Mouse (Mus musculus) liver, embryonic 14.5 days (tissue): ENCODE measurements around the gene Suds3. TPM values are rescaled to one million over a fixed set of nuclear protein-coding genes. Genes with fewer than 3 reads are reported as not detected.

ENCODE experiments used
- ATAC-seq: fragments of 200-750 bp; cut with Nextera tagmentation; 2 replicates; pipeline ENCODE4 v1.8.0; 2017; ENCODE audit warnings: moderate number of reproducible peaks, mild to moderate bottlenecking, moderate library complexity; ENCODE audit not compliant: insufficient read depth
- DNase-seq, 3 experiments: peaks; one replicate each; pipeline ENCODE4 v3.0.0-alpha.2; 2012 to 2013; ENCODE audit warnings: low read depth in 3 of 3, low spot score in 3 of 3
- H3K27ac ChIP-seq: fragments of 300-500 bp; sonication (generic); 2 replicates; pipeline ENCODE4 v1.5.1; 2014; ENCODE audit warnings: moderate library complexity, mild to moderate bottlenecking, control low read depth, inconsistent platforms
- H3K27me3 ChIP-seq: fragments of 300-500 bp; sonication (generic); 2 replicates; pipeline ENCODE4 v1.6.1; 2014; ENCODE audit warnings: mild to moderate bottlenecking, low read length, moderate library complexity; ENCODE audit not compliant: control insufficient read depth, insufficient read depth
- H3K36me3 ChIP-seq: fragments of 300-500 bp; sonication (generic); replicated peaks from 2 replicates; pipeline ENCODE4 v1.6.1; 2014; ENCODE audit warnings: low read depth; ENCODE audit not compliant: control insufficient read depth, insufficient read depth
- H3K4me1 ChIP-seq, 2 experiments: fragments of 200-500 bp in 1 of 2; fragments of 300-500 bp in 1 of 2; sonication (generic) in 1 of 2; replicated peaks; 2 replicates each; pipeline ENCODE4 v1.6.1; 2012 to 2014; ENCODE audit warnings: antibody characterized with exemption in 1 of 2, inconsistent platforms in 1 of 2, low read length in 1 of 2; ENCODE audit not compliant: control insufficient read depth in 2 of 2, insufficient read depth in 2 of 2
- H3K4me2 ChIP-seq: fragments of 300-500 bp; sonication (generic); 2 replicates; pipeline ENCODE4 v1.6.1; 2014; ENCODE audit warnings: low read depth, mild to moderate bottlenecking, control low read depth, moderate library complexity
- H3K4me3 ChIP-seq, 2 experiments: fragments of 200-500 bp in 1 of 2; fragments of 300-500 bp in 1 of 2; sonication (generic) in 1 of 2; 2 replicates each; pipeline ENCODE4 v1.5.1; 2012 to 2014; ENCODE audit warnings: low read depth in 2 of 2, low read length in 2 of 2, mild to moderate bottlenecking in 2 of 2, control low read depth in 1 of 2, inconsistent platforms in 1 of 2, moderate library complexity in 1 of 2; ENCODE audit not compliant: insufficient read depth in 1 of 2
- H3K9ac ChIP-seq: fragments of 300-500 bp; sonication (generic); replicated peaks from 2 replicates; pipeline ENCODE4 v1.6.1; 2014; ENCODE audit warnings: mild to moderate bottlenecking, control low read depth, moderate library complexity
- H3K9me3 ChIP-seq: fragments of 300-500 bp; sonication (generic); 2 replicates; pipeline ENCODE4 v1.6.1; 2016; ENCODE audit warnings: low read length, mixed read lengths; ENCODE audit not compliant: control insufficient read depth
- CTCF ChIP-seq: IDR thresholded peaks from 2 replicates; pipeline ENCODE4 v1.5.1; 2016; ENCODE audit warnings: antibody characterized with exemption, low read depth, control low read depth
- EP300 ChIP-seq: IDR thresholded peaks from 2 replicates; pipeline ENCODE4 v1.6.1; 2016; ENCODE audit warnings: antibody characterized with exemption, low read depth
- WGBS: fragments of 180-500 bp; shearing (Covaris S2); extraction: QIAGEN DNeasy Blood & Tissue Kit; methylation state at CpG from one replicate; pipeline ENCODE4 v1.1.7; 2014; ENCODE audit not compliant: insufficient replicate concordance; 5-methylcytosine and 5-hydroxymethylcytosine counted together
- polyA plus RNA-seq, 2 experiments: library from polyadenylated mRNA; depleted of rRNA in 1 of 2; stranded (reverse) in 1 of 2; unstranded in 1 of 2; fragments of >200 nt; fragmentation: Nextera tagmentation in 1 of 2; extraction: Ambion mirVana in 1 of 2; gene quantifications; 2 replicates each; pipeline versions ENCODE4 v1.2.1 to v1.2.3; 2012 to 2014

Suds3 gene
- polyA plus RNA-seq, 2 experiments: 19.8 to 22.7 TPM

DNA sequence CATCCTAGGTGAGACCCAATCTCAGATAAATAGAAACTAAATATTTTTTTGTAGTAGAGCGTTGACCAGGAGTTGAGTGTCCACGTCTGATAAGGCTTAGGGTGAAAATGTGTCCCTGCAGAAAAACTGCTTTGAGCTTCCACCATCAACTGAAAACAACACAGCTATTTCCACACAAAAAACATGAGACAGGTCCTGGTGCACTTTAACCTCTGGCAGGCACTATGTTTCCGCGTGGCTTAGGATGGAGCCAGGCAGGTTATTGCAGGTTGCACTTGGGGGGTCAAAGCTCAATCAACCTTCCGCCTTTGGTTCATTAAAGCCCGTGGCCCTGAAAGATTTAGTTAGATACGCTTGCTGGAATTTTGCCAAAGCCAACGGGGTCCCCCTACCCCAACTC is 2.9 kb upstream of the Suds3 start:
- Histone ChIP-seq H3K9ac (peak overlapping the region; percentile 55), H3K27me3 (no peaks in the 10 kb centered on the region), H3K4me2 (peak overlapping the region; percentile 94), H3K36me3 (no peaks in the 10 kb centered on the region), H3K4me3 (peak overlapping the region; percentile 11 to 86), H3K27ac (peak overlapping the region; percentile 93), H3K4me1 (peaks cover 39 to 40% of the 10 kb centered on the region in 2 experiments), H3K9me3 (no peaks in the 10 kb centered on the region)
- 29% methylated on average over 8 of the region's 8 CpGs for WGBS
- ATAC-seq (no peak), DNase-seq (no peak)
- no peak for TF ChIP-seq CTCF
- peak; percentile 32; the same call in 1 of the 2 replicates for TF ChIP-seq EP300

DNA sequence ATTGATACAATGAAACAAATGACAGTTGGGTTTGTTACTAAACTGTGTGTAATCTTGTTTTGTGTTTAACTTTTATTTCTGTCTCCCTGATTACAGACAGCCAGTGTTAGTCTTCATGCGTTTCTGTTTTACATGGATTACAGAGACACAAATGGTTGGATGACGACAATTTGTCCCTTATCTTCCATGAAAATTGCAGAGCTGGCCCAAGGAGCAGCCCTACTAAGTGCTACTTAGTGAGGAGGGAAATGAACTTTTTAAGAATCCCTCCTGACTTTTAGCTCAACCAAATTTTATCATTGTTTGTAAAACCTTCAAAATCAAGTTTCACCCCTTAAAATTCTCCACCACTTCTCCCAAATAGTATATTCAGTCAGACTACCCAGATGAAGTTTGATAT is 2.3 kb upstream of the Suds3 start:
- WGBS: 39% methylated on average over 2 of the region's 2 CpGs
- Histone ChIP-seq H3K27ac (no peak overlapping the region), H3K4me1 (peaks cover 33 to 34% of the 10 kb centered on the region in 2 experiments), H3K9me3 (no peaks in the 10 kb centered on the region), H3K27me3 (no peaks in the 10 kb centered on the region), H3K4me3 (no peak overlapping the region), H3K4me2 (no peak overlapping the region; the same call in 1 of the 2 replicates), H3K36me3 (peaks cover 2% of the 10 kb centered on the region), H3K9ac (no peak overlapping the region)
- TF ChIP-seq EP300: no peak
- no peak for TF ChIP-seq CTCF
- no peak for ATAC-seq
- DNase-seq: no peak

DNA sequence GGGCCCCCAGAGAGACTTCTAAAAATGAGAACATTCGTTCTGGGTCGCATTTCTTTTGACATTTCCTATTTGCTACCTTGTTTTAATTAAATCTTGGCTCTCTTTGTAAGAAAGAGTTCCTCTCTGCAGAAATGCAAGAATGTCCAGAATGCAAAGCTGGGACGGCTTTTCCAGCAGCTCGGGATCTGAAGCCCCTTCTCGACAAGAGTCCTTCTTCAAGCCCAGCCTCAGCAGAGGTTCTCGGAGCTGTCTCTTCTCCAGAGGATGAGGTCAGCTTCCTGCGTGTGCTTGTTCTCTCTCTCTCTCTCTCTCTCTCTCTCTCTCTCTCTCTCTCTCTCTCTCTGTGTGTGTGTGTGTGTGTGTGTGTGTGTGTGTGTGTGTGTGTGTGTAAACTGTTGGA is 1.8 kb upstream of the Suds3 start:
- H3K9ac ChIP-seq: no peak overlapping the region
- H3K4me1 ChIP-seq: peaks cover 29 to 32% of the 10 kb centered on the region in 2 experiments
- H3K36me3 ChIP-seq: peaks cover 3% of the 10 kb centered on the region
- no peak overlapping the region for H3K4me2 ChIP-seq
- no peak overlapping the region for H3K4me3 ChIP-seq
- no peak overlapping the region for H3K27ac ChIP-seq
- no peaks in the 10 kb centered on the region for H3K27me3 ChIP-seq
- TF ChIP-seq CTCF: no peak
- TF ChIP-seq EP300: no peak
- DNase-seq: no peak
- no peak for ATAC-seq
- WGBS: 55% methylated on average over 7 of the region's 7 CpGs
- no peaks in the 10 kb centered on the region for H3K9me3 ChIP-seq

- H3K4me2 ChIP-seq: no peak overlapping the region
- peaks cover 5% of the 10 kb centered on the region for H3K36me3 ChIP-seq
- no peak for TF ChIP-seq EP300
- no peak for TF ChIP-seq CTCF
- no peaks in the 10 kb centered on the region for H3K9me3 ChIP-seq
- H3K27me3 ChIP-seq: no peaks in the 10 kb centered on the region
- H3K4me1 ChIP-seq: peaks cover 25 to 29% of the 10 kb centered on the region in 2 experiments
- no peak for ATAC-seq
- DNase-seq: no peak
- H3K9ac ChIP-seq: no peak overlapping the region
- no peak overlapping the region for H3K27ac ChIP-seq
- WGBS: 64% methylated on average over 2 of the region's 2 CpGs
- no peak overlapping the region for H3K4me3 ChIP-seq
Observed at GRCm38 (mm10) chr5:117117241-117117640, 1.3 kb upstream of the Suds3 start.

- no peak for DNase-seq
- WGBS: 65% methylated on average over 2 of the region's 2 CpGs
- no peak overlapping the region for H3K4me3 ChIP-seq
- H3K27me3 ChIP-seq: no peaks in the 10 kb centered on the region
- ATAC-seq: no peak
- peaks cover 22 to 26% of the 10 kb centered on the region in 2 experiments for H3K4me1 ChIP-seq
- H3K4me2 ChIP-seq: peak overlapping the region; percentile 97; the same call in 1 of the 2 replicates
- TF ChIP-seq EP300: no peak
- no peak for TF ChIP-seq CTCF
- H3K36me3 ChIP-seq: peaks cover 10% of the 10 kb centered on the region
- H3K9me3 ChIP-seq: no peaks in the 10 kb centered on the region
- no peak overlapping the region for H3K9ac ChIP-seq
- no peak overlapping the region for H3K27ac ChIP-seq
Observed at GRCm38 (mm10) chr5:117116660-117117059, 747 bp upstream of the Suds3 start.
